Mouse (Mus musculus) 416B (cell line): ENCODE data around the gene Stx6.
"Not testable (repeated sequence)": the region's sequence is repeated elsewhere in the genome, so short reads cannot be mapped to it uniquely, and the experiment has no call there.

Experiments
- DNase-seq: peaks from one replicate; pipeline ENCODE4 v3.0.0; 2011; ENCODE audit warnings: low read depth

Gene Stx6

DNA sequence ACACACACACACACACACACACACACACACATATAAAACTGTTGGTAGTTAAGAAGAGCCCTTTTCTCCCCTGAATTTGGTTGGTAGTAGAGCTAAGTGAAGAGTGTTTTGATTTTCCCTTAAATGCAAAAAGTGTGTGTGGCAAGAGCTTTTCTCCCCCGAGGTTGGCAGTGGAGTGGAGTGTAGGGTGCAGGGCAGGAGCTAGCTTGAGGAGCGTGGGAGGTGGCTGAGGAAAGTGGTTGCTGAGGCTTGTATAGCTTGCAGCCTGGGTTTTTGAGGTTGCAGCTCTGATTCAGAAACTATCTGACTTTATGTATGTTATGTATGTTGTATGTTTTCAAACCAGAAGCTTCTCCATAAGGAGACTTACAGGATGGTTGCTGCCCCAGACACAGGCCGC lies 8.9 kb downstream of the Stx6 start:
- DNase-seq: no peak

DNA sequence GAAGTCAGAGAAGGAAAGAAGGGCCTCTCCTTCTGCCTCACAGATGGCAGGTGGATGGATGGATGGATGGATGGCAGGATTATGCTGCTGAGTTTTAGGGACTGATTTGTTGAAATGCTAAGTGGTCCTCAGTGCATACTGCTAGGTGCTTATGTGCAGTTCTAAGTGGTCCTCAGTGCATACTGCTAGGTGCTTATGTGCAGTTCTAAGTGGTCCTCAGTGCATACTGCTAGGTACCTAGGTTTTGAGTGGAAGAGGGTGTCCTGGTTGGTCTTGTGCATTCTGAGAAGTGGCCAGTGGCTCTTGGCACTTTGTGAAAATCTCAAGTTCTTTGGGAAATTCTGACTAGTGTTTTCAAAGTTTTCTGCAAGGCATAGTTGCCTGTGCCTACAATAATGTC lies 11.4 kb downstream of the Stx6 start:
- no peak for DNase-seq

DNA sequence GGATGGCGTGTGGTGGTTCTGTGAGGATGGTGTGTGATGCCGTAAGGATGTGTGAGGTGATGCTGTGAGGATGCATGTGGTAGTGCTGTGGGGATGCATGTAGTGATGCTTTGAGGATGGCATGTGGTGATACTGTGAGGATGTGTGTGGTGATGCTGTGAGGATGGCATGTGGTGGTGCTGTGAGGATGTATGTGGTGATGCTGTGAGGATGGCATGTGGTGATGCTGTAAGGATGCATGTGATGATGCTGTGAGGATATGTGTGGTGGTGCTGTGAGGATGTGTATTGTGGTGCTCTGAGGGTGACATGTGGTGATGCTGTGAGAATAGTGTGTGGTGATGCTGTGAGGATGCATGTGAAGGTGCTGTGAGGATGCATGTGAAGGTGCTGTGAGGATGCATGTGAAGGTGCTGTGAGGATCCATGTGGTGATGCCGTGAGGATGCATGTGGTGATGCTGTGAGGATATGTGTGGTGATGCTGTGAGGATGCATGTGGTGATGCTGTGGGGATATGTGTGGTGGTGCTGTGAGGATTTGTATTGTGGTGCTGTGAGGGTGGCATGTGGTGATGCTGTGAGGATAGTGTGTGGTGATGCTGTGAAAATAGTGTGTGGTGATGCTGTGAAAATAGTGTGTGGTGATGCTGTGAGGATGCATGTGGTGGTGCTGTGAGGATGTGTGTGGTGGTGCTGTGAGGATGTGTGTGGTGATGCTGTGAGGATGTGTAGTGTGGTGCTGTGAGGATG lies 14.6 kb downstream of the Stx6 start:
- no peak for DNase-seq

DNA sequence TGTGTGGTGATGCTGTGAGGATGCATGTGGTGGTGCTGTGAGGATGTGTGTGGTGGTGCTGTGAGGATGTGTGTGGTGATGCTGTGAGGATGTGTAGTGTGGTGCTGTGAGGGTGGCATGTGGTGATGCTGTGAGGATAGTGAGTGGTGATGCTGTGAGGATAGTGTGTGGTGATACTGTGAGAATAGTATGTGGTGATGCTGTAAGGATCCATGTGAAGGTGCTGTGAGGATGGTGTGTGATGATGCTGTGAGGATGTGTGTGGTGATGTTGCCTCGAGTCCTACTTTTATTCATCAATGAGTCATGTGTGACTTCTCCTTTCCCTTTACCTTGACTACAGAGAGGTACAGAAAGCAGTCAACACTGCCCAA lies 15.1 kb downstream of the Stx6 start:
- not testable (repeated sequence) for DNase-seq

DNA sequence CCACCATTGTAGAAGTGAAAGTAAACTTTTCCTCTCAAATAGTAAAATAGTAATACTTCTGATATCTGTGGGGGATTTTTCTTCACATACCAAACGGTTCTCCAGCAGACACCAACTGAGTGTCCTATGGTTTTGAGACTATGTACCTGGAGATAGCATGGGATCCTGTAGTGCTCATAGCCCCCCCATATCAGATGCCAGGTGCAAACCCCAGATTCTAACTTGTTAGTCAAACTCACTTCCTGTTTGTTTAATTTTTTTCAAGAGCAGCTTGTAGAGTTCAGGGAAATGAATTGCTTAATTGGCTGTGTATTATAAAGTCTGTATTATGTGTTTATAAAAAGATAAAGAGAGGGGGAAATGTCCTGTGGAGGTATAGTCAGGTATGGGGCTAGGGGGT lies 15.9 kb downstream of the Stx6 start:
- peak; percentile 36 for DNase-seq

DNA sequence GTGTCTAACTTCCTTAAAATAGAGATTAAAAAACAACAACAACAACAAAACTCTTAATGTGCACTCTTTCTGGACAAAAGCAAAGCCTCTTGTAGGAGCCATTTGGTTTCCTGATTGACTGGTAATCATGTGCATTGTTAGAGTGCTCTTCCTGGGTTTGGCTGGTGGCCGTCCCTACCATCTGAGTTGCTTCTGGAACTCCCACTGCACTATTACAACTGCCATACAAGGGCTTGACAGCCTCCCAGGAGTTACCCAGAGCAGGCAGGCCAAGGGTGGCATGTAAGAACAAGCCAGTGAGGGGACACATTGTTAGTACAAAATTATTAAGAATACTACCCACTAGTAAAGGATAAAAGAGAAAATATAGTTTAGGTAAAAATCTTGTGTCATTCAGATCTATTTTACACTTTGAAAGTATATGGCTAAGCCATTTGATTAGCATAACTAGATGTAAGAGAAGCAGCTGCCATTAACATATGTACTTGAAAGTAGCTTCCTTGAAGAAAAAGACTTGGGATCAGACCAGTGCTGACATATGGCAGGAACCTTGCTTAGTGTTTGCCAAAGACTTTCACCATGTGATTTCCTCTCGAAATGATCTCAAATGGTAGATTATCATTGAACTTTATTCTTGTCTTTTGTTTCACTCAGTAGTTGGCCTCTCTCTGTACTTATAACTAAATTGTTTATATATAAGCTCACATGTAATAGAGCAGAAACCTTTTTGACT lies 19.8 kb downstream of the Stx6 start:
- no peak for DNase-seq

DNA sequence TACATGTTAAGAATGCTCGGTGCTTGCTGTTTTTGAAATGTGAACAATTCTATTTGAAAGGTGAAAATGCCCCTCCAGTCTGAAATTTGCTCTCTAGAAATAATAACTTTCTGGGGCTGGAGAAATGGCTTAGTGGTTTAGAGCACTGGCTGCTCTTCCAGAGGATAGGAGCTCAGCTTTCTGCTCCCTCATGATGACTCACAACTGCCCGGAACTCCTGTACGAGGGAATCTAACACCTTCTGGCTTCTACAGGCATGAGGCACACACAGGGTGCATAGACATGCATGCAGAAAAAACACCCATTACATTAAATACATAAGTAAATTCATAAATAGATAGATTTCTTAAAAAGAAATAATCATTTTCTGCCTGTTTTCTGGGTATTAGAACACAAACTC lies 25.7 kb downstream of the Stx6 start:
- DNase-seq: no peak

DNA sequence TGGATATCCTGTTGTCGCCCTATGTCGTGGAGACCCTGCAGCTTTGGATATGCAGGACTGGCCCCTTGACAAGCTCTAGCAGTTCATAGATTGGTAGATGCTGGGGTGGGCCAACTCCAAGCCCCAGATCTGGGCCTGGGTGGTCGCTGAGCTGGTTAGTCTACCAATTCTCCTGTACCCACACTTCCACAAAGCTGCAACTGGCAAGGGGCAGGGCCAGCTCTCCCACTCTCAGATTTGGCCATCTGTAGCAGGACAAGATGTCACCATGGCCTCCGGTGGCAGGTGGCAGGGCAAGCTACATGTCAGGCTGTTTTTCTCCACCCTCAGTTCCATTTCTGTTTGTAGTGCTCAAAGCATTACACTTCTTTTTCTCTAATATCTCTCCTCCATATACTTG lies 30.1 kb downstream of the Stx6 start:
- DNase-seq: no peak

DNA sequence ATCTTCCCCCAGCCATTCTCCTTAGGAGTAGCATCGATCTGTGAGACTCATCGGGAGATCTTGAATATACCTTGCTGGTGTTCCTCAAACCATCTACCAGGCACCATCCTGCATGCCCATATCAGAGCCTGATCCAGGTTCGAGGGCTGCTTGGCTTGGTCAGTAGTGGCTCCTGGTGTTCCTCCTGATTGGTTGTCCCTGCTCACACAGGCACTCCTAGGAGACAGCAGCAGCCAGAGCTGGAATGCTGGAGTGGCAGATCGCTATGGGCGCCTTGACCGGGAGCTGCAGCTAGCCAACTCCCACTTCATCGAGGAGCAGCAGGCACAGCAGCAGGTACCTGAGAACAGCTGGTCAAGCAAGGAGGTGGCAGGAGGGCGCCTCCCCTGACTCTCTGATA lies 32.7 kb downstream of the Stx6 start:
- DNase-seq: no peak

DNA sequence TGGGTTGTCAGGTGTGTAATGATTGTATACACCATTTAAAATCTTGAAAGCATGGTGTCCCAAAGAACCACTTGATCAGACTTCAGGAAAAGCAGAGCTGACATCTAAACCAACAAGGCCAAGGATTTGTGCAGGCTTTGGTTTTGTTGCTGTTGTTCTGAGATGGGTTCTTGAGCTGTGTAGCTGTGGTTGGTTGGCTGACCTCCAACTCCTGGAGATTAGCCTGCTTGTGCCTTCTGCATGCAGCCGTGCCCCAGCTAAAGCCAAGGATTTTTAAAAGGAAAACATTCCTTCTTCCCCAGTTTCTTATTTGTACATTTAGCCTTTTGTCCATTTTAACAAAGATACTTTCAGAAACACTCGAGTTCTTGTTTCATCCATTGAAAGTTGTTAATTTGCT lies 33.2 kb downstream of the Stx6 start:
- no peak for DNase-seq

DNA sequence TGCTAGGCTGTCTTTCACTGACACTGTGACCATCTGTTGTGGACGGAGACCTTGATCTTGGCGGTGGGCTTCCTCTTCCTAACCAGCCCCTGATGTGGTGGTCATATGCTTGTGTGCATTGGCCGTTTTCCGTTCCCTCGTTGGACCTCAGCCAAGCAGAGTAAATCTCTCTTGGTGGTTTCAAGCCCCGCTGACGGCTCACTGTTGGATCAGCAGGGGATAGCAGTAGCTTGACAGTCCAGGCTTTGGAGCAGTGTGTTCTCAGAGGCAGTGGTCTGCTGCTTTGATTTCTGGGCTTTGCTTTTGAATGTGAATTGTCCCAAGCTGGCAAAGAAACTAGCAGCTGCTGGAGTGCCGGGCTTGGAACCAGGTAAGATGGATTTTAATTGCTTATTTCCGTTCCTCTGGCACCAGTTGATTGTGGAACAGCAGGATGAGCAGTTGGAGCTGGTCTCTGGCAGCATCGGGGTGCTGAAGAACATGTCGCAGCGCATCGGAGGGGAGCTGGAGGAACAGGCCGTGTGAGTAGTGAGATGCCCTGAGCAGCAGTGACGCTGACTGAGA lies 34.4 kb downstream of the Stx6 start:
- DNase-seq: peak; percentile 24

DNA sequence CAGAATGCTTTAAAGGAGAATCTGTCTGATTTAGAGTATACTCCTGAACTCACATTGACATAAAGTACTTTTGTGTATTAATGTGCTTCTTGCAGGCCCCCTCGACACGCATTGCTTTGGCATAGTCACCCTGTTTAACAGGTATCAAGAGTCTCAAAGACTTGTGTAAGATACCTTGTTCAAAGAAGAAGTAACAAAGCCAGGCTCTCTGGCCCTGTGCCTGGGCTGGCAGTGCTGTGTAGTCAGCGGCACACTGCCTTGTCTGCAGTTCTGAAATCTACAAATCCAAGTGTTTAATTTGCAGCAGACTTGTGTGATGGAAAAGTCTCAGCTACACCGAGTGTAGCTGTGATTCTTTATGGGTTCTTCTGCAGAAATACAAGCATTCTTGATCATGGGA lies 38.2 kb downstream of the Stx6 start:
- no peak for DNase-seq

DNA sequence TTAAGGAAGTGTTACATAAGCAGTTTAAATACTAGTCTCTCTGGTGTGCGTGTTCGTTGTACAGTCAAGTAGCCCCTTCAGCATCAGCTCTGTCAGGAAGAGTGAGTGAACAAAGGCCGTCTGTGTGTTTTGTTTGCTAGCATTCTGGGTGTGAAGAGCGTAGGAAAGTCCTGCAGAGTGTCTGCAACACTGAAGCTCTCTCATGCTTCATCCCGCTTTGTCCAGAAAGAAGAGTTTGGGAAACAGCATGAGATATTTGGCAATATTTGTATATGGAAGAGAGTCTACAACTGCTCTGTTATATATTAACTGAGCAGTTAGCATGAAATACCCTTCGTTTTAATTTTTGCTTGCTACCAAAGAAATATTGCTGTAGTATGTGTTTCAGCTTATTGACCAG lies 41.0 kb downstream of the Stx6 start:
- no peak for DNase-seq

DNA sequence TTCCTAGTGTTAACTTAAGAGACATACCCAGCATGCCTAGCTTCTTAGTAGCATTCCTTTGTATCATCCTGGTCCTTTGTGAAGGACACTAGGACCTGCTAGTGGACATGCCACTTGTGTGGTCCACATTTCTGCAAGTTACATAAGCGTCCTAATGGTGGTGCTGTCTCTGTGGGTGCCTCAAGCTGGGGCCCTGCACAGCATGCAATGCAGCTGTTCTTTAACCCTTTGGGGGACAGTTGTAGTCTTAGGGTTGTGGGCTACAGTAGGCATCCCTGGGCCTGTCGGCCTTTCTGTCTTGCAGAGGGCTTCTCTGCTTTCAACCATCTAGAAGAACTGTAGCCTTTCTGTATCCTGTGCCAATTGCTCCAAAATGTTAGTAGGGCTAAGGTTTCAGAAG lies 42.5 kb downstream of the Stx6 start:
- DNase-seq: no peak

DNA sequence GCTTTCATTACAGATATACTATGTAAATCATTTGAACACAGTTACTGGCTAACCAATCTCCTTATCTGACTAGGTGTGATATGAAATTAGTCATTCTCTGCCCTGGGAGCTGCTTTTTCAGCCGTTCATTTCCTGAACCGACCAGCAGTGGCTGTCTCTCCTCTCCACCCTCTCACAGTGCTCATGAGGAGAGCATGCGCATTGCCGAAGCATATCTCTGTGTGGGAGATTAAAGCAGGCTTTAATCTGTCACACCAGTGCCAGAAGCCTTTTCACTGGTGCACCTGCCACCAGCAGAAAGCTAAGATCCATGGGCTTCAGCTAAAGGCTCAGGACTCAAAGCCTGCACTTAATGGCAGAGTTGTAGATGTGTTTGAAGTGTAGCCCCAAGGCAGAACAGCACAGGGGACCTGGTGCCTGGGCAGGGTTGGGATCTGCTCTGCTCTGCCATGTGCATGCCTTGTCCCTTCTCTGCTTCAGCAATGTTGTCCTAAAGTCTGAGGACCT lies 42.9 kb downstream of the Stx6 start:
- peak; percentile 18 for DNase-seq

DNA sequence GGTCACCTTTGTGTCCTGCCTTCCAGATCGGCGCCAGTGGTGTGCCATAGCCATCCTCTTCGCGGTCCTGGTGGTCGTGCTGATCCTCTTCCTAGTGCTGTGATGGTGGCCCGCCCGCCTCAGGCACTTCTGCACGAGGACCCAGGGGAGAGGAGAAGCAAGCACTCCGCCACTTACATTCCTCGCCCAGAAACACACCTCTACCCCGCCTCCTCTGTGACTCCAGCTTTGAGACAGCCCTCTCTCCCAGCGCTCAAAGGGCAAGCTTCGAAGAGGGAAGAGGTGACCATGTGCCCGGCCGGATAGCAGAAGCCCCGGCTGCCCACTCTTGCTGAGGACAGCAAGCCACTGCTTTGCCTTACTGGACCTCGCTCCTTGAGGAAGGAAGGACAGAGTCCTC lies 43.4 kb downstream of the Stx6 start:
- DNase-seq: no peak

DNA sequence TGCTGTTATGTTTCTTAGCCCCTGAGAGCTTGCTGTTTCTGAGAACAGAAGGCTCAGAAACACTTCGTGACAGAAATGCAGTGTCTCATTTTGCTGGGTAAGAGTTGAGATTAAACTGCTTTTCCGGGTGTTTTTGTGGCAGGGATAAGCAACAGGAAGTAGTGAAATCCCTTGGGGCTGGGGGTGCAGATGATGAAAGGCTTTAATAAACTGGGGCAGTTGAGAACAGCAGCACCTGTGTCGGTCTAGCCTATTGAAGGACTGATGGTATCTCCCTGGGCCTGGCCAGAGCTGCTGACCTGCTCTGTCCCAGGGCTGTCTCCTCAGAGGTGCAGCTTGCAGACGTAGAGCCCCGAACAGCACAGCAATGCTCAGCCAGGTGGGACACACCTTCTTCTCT lies 44.0 kb downstream of the Stx6 start:
- no peak for DNase-seq

DNA sequence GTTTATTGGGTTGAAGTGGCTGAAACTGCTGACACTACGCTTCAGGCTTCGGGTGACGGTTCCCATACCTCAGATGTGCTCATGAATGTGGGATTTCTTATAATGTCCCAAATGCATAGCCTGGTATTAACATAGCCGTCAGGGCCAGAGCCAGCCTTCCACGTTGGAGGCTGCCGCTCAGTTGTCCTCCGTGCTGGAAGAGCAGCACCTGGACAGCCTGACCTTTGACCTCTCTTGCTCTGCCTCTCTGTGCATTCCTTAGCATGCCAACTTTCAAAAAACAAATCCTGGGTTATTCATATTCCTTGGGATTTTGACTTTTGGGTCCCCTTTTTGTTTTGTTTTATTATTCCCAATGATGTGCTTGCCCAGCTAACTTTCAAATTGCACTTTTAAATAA lies 44.6 kb downstream of the Stx6 start:
- no peak for DNase-seq

DNA sequence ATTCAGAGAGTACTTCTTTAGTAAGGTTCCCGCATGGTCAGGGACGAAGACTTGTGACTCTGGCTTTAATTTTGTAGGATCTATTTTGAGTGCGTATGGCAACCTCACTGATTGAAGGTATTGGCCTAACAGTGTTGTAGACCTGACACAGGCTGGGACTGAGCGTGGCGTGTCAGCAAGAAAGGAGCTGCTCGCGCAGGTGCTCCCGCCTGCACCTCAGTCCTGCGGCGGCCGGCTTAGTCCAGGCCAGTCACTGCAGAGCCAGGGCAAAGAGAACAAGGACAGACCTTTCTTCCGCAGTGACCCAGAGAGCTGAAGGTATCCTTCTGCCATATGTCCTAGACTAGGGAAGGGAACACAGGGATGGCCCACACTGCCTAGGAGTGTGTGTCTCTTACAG lies 45.4 kb downstream of the Stx6 start:
- DNase-seq: no peak

DNA sequence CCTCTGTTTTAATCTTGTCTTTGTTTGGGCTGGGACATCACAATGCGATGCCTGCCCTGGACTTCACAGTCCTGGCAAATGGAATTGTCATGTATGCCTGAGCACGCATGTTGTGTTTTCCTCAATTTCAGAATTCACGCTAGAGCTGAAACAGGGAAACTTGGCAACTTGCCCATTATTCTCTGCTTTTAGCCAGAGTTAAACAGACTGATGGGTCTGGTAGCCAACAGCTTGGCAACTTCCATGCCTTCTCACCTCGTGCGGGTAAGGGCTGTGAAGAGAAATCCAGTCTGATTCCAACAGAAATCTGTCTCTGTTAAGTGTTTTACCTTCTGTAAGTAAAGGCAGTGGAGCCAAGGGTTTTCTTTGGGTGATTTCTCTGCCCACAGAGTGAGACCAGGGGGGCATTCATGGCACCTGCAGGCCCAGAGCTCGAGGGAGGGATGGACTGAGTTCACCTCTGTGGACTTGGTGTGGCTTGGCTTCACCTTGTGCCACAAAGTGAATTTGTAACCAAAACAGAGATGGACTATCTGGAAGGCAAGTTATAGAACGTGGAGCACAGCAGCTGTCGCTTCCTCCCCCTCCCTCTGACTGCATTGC lies 46.1 kb downstream of the Stx6 start:
- no peak for DNase-seq

DNA sequence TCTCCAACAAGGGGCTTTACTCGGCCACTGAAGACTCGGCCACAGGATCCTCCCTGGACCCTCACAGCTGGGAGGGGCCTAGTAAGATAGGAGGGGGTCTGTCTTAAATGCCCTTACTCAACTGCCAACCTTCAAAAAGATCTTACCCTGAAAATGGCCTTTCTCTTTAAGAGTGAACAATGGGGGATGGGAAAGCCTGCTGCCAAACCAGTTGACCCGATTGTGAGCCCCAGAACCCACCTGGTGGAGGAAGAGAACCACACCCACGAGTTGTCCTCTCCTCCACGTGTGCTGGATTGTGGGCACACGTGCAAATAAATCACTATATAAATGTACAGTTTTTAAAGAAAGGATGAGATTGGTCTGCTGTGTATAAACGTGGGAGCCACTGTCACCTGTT lies 46.8 kb downstream of the Stx6 start:
- no peak for DNase-seq

DNA sequence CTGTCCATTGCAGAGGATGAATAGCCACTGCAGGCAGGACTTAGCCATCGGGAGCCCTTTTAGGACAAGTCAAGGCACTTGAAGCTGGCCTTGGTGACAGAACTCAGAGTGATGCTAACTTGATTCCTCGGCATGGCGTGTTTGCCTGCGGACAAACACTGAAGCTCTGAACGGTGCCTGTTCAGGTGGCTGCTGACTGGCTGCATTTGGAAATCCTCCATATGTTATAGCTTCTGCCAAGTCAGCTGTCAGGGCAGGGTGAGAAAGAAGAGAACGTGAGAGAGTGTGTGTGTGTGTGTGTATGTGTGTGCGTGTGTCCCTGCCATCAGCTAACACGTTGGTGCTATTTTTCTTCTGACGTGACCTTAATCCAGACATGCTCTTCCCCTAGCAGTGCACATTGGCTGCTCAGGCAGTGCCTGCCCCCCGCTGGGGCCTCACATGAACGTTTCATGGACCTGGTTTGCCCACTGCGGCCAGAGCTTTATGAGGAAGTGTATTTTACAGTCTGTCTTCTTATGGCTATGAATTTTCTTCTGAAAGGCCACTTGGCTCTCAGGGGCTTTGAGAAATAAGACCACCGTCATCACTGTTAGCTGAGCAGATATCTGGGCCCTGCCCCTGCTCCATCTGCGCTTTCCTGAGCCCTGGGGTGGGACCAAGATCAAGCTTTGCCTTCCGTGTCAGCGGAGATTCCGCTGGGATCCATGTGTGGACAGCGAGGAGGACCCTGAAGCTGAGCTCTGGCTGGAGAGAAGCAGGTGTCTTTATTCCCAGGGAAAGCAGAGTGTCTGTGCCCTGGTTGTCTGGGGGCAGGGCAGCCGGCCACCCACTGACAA lies 47.5 kb downstream of the Stx6 start:
- DNase-seq: no peak
